Mouse (Mus musculus): Measurements from ENCODE around the gene Hephl1. TPM values are rescaled to one million over a fixed set of nuclear protein-coding genes. Genes with fewer than 3 reads are reported as not detected.

Hephl1 gene
- polyA plus RNA-seq, 1 experiment, result not detected

- Histone ChIP-seq H3K27ac (ENCODE audit: insufficient read depth, low read length) (no peak overlapping the region), H3K4me1 (ENCODE audit: control insufficient read depth, insufficient read depth, low read length) (peaks cover 8% of the 10 kb centered on the region; the same call in 1 of the 2 replicates), H3K4me3 (ENCODE audit: insufficient read depth, low read length) (no peak overlapping the region)
- no peak for TF ChIP-seq POLR2A (IDR thresholded peaks at IDR 0.05; ENCODE audit: low read depth, low read length)
- TF ChIP-seq CTCF (IDR thresholded peaks at IDR 0.05; ENCODE audit: borderline replicate concordance, insufficient read depth, low read length), result no peak
Observed at GRCm38 (mm10) chr9:15064176-15064575, 47.7 kb downstream of the Hephl1 start.

GRCm38 (mm10) chr9:15060847-15061246, 51.1 kb downstream of the Hephl1 start:
- no peak for TF ChIP-seq CTCF (IDR thresholded peaks at IDR 0.05; ENCODE audit: borderline replicate concordance, insufficient read depth, low read length)
- TF ChIP-seq POLR2A (IDR thresholded peaks at IDR 0.05; ENCODE audit: low read depth, low read length), result no peak
- Histone ChIP-seq H3K27ac (ENCODE audit: insufficient read depth, low read length) (no peak overlapping the region), H3K4me1 (ENCODE audit: control insufficient read depth, insufficient read depth, low read length) (no peaks in the 10 kb centered on the region), H3K4me3 (ENCODE audit: insufficient read depth, low read length) (no peak overlapping the region)

- H3K4me1 ChIP-seq (ENCODE audit: control insufficient read depth, insufficient read depth, low read length), result no peaks in the 10 kb centered on the region
- TF ChIP-seq CTCF (IDR thresholded peaks at IDR 0.05; ENCODE audit: borderline replicate concordance, insufficient read depth, low read length) (no peak), POLR2A (IDR thresholded peaks at IDR 0.05; ENCODE audit: low read depth, low read length) (no peak)
- no peak overlapping the region for H3K4me3 ChIP-seq (ENCODE audit: insufficient read depth, low read length)
- H3K27ac ChIP-seq (ENCODE audit: insufficient read depth, low read length), result no peak overlapping the region
Observed at GRCm38 (mm10) chr9:15060026-15060425, 51.9 kb downstream of the Hephl1 start.

GRCm38 (mm10) chr9:15045740-15046139, 66.2 kb downstream of the Hephl1 start:
- TF ChIP-seq POLR2A (IDR thresholded peaks at IDR 0.05; ENCODE audit: low read depth, low read length) (no peak), CTCF (IDR thresholded peaks at IDR 0.05; ENCODE audit: borderline replicate concordance, insufficient read depth, low read length) (no peak)
- H3K4me3 ChIP-seq (ENCODE audit: insufficient read depth, low read length), result peak overlapping the region; percentile 91
- no peaks in the 10 kb centered on the region for H3K4me1 ChIP-seq (ENCODE audit: control insufficient read depth, insufficient read depth, low read length)
- H3K27ac ChIP-seq (ENCODE audit: insufficient read depth, low read length), result no peak overlapping the region

GRCm38 (mm10) chr9:15045084-15045669, 66.7 kb downstream of the Hephl1 start, which contains the start of gene Panx1:
Panx1 (minus strand) TSS chr9:15045478.
- H3K4me3 ChIP-seq (ENCODE audit: insufficient read depth, low read length), result peak within 1 kb of the TSS; percentile 91
- H3K27ac ChIP-seq (ENCODE audit: insufficient read depth, low read length), result peak within 1 kb of the TSS; percentile 4; the same call in 1 of the 2 replicates
- no peak; the same call in 1 of the 2 replicates for TF ChIP-seq POLR2A (IDR thresholded peaks at IDR 0.05; ENCODE audit: low read depth, low read length)
- TF ChIP-seq CTCF (IDR thresholded peaks at IDR 0.05; ENCODE audit: borderline replicate concordance, insufficient read depth, low read length), result no peak
- H3K4me1 ChIP-seq (ENCODE audit: control insufficient read depth, insufficient read depth, low read length), result no peaks in the 10 kb centered on the region

- Histone ChIP-seq H3K27ac (ENCODE audit: insufficient read depth, low read length) (peak overlapping the region; percentile 4; the same call in 1 of the 2 replicates), H3K4me3 (ENCODE audit: insufficient read depth, low read length) (peak overlapping the region; percentile 91), H3K4me1 (ENCODE audit: control insufficient read depth, insufficient read depth, low read length) (no peaks in the 10 kb centered on the region)
- TF ChIP-seq POLR2A (IDR thresholded peaks at IDR 0.05; ENCODE audit: low read depth, low read length), result no peak
- no peak for TF ChIP-seq CTCF (IDR thresholded peaks at IDR 0.05; ENCODE audit: borderline replicate concordance, insufficient read depth, low read length)
Observed at GRCm38 (mm10) chr9:15044391-15045083, 67.4 kb downstream of the Hephl1 start.

GRCm38 (mm10) chr9:15041556-15041955, 70.4 kb downstream of the Hephl1 start:
- H3K27ac ChIP-seq (ENCODE audit: insufficient read depth, low read length), result no peak overlapping the region

GRCm38 (mm10) chr9:15039848-15040247, 72.1 kb downstream of the Hephl1 start:
- no peak overlapping the region for H3K4me3 ChIP-seq (ENCODE audit: insufficient read depth, low read length)

More at GRCm38 (mm10) chr9:15041556-15041955, 70.4 kb downstream of the Hephl1 start:
- H3K4me1 ChIP-seq (ENCODE audit: control insufficient read depth, insufficient read depth, low read length), result no peaks in the 10 kb centered on the region
- no peak overlapping the region for H3K4me3 ChIP-seq (ENCODE audit: insufficient read depth, low read length)
- TF ChIP-seq CTCF (IDR thresholded peaks at IDR 0.05; ENCODE audit: borderline replicate concordance, insufficient read depth, low read length), result no peak
- TF ChIP-seq POLR2A (IDR thresholded peaks at IDR 0.05; ENCODE audit: low read depth, low read length), result no peak

GRCm38 (mm10) chr9:15037704-15038103, 74.2 kb downstream of the Hephl1 start:
- Histone ChIP-seq H3K4me1 (ENCODE audit: control insufficient read depth, insufficient read depth, low read length) (no peaks in the 10 kb centered on the region), H3K4me3 (ENCODE audit: insufficient read depth, low read length) (no peak overlapping the region), H3K27ac (ENCODE audit: insufficient read depth, low read length) (no peak overlapping the region)
- no peak for TF ChIP-seq CTCF (IDR thresholded peaks at IDR 0.05; ENCODE audit: borderline replicate concordance, insufficient read depth, low read length)
- TF ChIP-seq POLR2A (IDR thresholded peaks at IDR 0.05; ENCODE audit: low read depth, low read length), result no peak

More at GRCm38 (mm10) chr9:15039848-15040247, 72.1 kb downstream of the Hephl1 start:
- TF ChIP-seq CTCF (IDR thresholded peaks at IDR 0.05; ENCODE audit: borderline replicate concordance, insufficient read depth, low read length) (no peak), POLR2A (IDR thresholded peaks at IDR 0.05; ENCODE audit: low read depth, low read length) (no peak)
- H3K4me1 ChIP-seq (ENCODE audit: control insufficient read depth, insufficient read depth, low read length), result no peaks in the 10 kb centered on the region
- H3K27ac ChIP-seq (ENCODE audit: insufficient read depth, low read length), result no peak overlapping the region

- Histone ChIP-seq H3K27ac (ENCODE audit: insufficient read depth, low read length) (no peak overlapping the region), H3K4me3 (ENCODE audit: insufficient read depth, low read length) (no peak overlapping the region), H3K4me1 (ENCODE audit: control insufficient read depth, insufficient read depth, low read length) (no peaks in the 10 kb centered on the region)
- TF ChIP-seq CTCF (IDR thresholded peaks at IDR 0.05; ENCODE audit: borderline replicate concordance, insufficient read depth, low read length) (no peak), POLR2A (IDR thresholded peaks at IDR 0.05; ENCODE audit: low read depth, low read length) (no peak)
Observed at GRCm38 (mm10) chr9:15037237-15037636, 74.7 kb downstream of the Hephl1 start.
